Mouse (Mus musculus): Measurements from ENCODE around the gene Parp6. TPM values are rescaled to one million over a fixed set of nuclear protein-coding genes. Genes with fewer than 3 reads are reported as not detected.

Gene Parp6
- polyA plus RNA-seq, 1 experiment from 2014 or later = 153 TPM

- Histone ChIP-seq H3K27ac (no peak overlapping the region), H3K9ac (no peak overlapping the region), H3K36me3 (no peaks in the 10 kb centered on the region), H3K9me3 (no peaks in the 10 kb centered on the region), H3K27me3 (replicated peaks) (no peaks in the 10 kb centered on the region), H3K4me3 (no peak overlapping the region), H3K4me2 (replicated peaks) (no peak overlapping the region), H3K4me1 (no peaks in the 10 kb centered on the region)
- ATAC-seq (ENCODE audit: low FRiP score, low read depth) = no peak
- 87% methylated on average over 2 of the region's 2 CpGs for WGBS
Observed at GRCm38 (mm10) chr9:59610950-59611349, 6.1 kb upstream of the Parp6 start.

GRCm38 (mm10) chr9:59615797-59616196 is 1.3 kb upstream of the Parp6 start:
- Histone ChIP-seq H3K9me3 (no peaks in the 10 kb centered on the region), H3K4me1 (peaks cover 13% of the 10 kb centered on the region), H3K27ac (no peak overlapping the region), H3K27me3 (replicated peaks) (no peaks in the 10 kb centered on the region), H3K9ac (no peak overlapping the region), H3K36me3 (no peaks in the 10 kb centered on the region), H3K4me2 (replicated peaks) (no peak overlapping the region), H3K4me3 (no peak overlapping the region)
- 82% methylated on average over 2 of the region's 2 CpGs for WGBS
- ATAC-seq (ENCODE audit: low FRiP score, low read depth) = no peak

- peak overlapping the region; percentile 61 for H3K4me3 ChIP-seq
- WGBS = under 1% methylated on average over 58 of the region's 58 CpGs
Observed at GRCm38 (mm10) chr9:59617307-59617973, 356 bp downstream of the Parp6 start.

GRCm38 (mm10) chr9:59638372-59638771 is 21.3 kb downstream of the Parp6 start:
- Histone ChIP-seq H3K9ac (no peak overlapping the region), H3K4me1 (no peaks in the 10 kb centered on the region), H3K27me3 (replicated peaks) (no peaks in the 10 kb centered on the region), H3K4me3 (no peak overlapping the region), H3K4me2 (replicated peaks) (no peak overlapping the region), H3K9me3 (no peaks in the 10 kb centered on the region), H3K36me3 (peaks cover 74% of the 10 kb centered on the region), H3K27ac (no peak overlapping the region)
- WGBS = 100% methylated on average over 1 of the region's 1 CpGs
- no peak for ATAC-seq (ENCODE audit: low FRiP score, low read depth)

More at GRCm38 (mm10) chr9:59617307-59617973, 356 bp downstream of the Parp6 start:
- Histone ChIP-seq H3K36me3 (peaks cover 3% of the 10 kb centered on the region), H3K4me1 (peaks cover 13% of the 10 kb centered on the region), H3K9ac (peak overlapping the region; percentile 70), H3K27ac (peak overlapping the region; percentile 57), H3K27me3 (replicated peaks) (no peaks in the 10 kb centered on the region), H3K9me3 (no peaks in the 10 kb centered on the region), H3K4me2 (replicated peaks) (peak overlapping the region; percentile 68)
- ATAC-seq (ENCODE audit: low FRiP score, low read depth) = peak; percentile 91

GRCm38 (mm10) chr9:59639936-59640335 is 22.9 kb downstream of the Parp6 start:
- 94% methylated on average over 4 of the region's 4 CpGs for WGBS
- H3K4me3 ChIP-seq = no peak overlapping the region
- no peaks in the 10 kb centered on the region for H3K4me1 ChIP-seq
- ATAC-seq (ENCODE audit: low FRiP score, low read depth) = no peak
- H3K4me2 ChIP-seq (replicated peaks) = no peak overlapping the region
- H3K36me3 ChIP-seq = peaks cover 71% of the 10 kb centered on the region
- H3K9me3 ChIP-seq = no peaks in the 10 kb centered on the region
- no peak overlapping the region for H3K9ac ChIP-seq
- H3K27me3 ChIP-seq (replicated peaks) = no peaks in the 10 kb centered on the region
- no peak overlapping the region for H3K27ac ChIP-seq

GRCm38 (mm10) chr9:59641320-59641719 is 24.2 kb downstream of the Parp6 start:
- H3K4me3 ChIP-seq = no peak overlapping the region
- 76% methylated on average over 2 of the region's 2 CpGs for WGBS
- H3K27me3 ChIP-seq (replicated peaks) = no peaks in the 10 kb centered on the region

GRCm38 (mm10) chr9:59649911-59650310 is 32.8 kb downstream of the Parp6 start:
- H3K27ac ChIP-seq = no peak overlapping the region
- H3K4me2 ChIP-seq (replicated peaks) = no peak overlapping the region
- no peaks in the 10 kb centered on the region for H3K9me3 ChIP-seq
- H3K27me3 ChIP-seq (replicated peaks) = no peaks in the 10 kb centered on the region
- H3K9ac ChIP-seq = no peak overlapping the region
- H3K4me3 ChIP-seq = no peak overlapping the region
- WGBS = 98% methylated on average over 4 of the region's 4 CpGs
- peaks cover 43% of the 10 kb centered on the region for H3K36me3 ChIP-seq
- no peak for ATAC-seq (ENCODE audit: low FRiP score, low read depth)
- H3K4me1 ChIP-seq = no peaks in the 10 kb centered on the region

More at GRCm38 (mm10) chr9:59641320-59641719, 24.2 kb downstream of the Parp6 start:
- H3K9me3 ChIP-seq = no peaks in the 10 kb centered on the region
- no peaks in the 10 kb centered on the region for H3K4me1 ChIP-seq
- no peak for ATAC-seq (ENCODE audit: low FRiP score, low read depth)
- H3K9ac ChIP-seq = no peak overlapping the region
- no peak overlapping the region for H3K4me2 ChIP-seq (replicated peaks)
- peaks cover 57% of the 10 kb centered on the region for H3K36me3 ChIP-seq
- H3K27ac ChIP-seq = no peak overlapping the region

GRCm38 (mm10) chr9:59653371-59653770 is 36.3 kb downstream of the Parp6 start:
- H3K27ac ChIP-seq = no peak overlapping the region
- no peaks in the 10 kb centered on the region for H3K27me3 ChIP-seq (replicated peaks)
- H3K4me3 ChIP-seq = no peak overlapping the region
- no peak overlapping the region for H3K9ac ChIP-seq
- H3K9me3 ChIP-seq = no peaks in the 10 kb centered on the region
- no peak overlapping the region for H3K4me2 ChIP-seq (replicated peaks)
- H3K4me1 ChIP-seq = peaks cover 6% of the 10 kb centered on the region; the same call in 1 of the 2 replicates
- peaks cover 33% of the 10 kb centered on the region for H3K36me3 ChIP-seq
- 33% methylated on average over 3 of the region's 3 CpGs for WGBS
- ATAC-seq (ENCODE audit: low FRiP score, low read depth) = no peak

- Histone ChIP-seq H3K9me3 (no peaks in the 10 kb centered on the region), H3K4me2 (replicated peaks) (no peak overlapping the region), H3K27ac (no peak overlapping the region), H3K4me1 (peaks cover 15% of the 10 kb centered on the region), H3K4me3 (no peak overlapping the region), H3K9ac (no peak overlapping the region), H3K27me3 (replicated peaks) (no peaks in the 10 kb centered on the region), H3K36me3 (peaks cover 21% of the 10 kb centered on the region)
- no peak for ATAC-seq (ENCODE audit: low FRiP score, low read depth)
- 95% methylated on average over 2 of the region's 2 CpGs for WGBS
Observed at GRCm38 (mm10) chr9:59654450-59654983, 37.4 kb downstream of the Parp6 start.

GRCm38 (mm10) chr9:59655958-59656634 is 39.0 kb downstream of the Parp6 start, which contains the start of gene Pkm:
Gene Pkm (plus strand): TSS chr9:59656368.
- under 1% methylated on average over 46 of the region's 46 CpGs for WGBS
- peak within 1 kb of the TSS; percentile 80 for H3K4me2 ChIP-seq (replicated peaks)
- ATAC-seq (ENCODE audit: low FRiP score, low read depth) = peak; percentile 91
- no peaks in the 10 kb centered on the region for H3K27me3 ChIP-seq (replicated peaks)
- peak within 1 kb of the TSS; percentile 67 for H3K4me3 ChIP-seq
- peaks cover 15% of the 10 kb centered on the region for H3K36me3 ChIP-seq
- H3K4me1 ChIP-seq = peaks cover 31% of the 10 kb centered on the region
- no peaks in the 10 kb centered on the region for H3K9me3 ChIP-seq
- H3K27ac ChIP-seq = peak within 1 kb of the TSS; percentile 76
- H3K9ac ChIP-seq = peak within 1 kb of the TSS; percentile 72

GRCm38 (mm10) chr9:59656635-59657617 is 39.8 kb downstream of the Parp6 start:
- H3K4me2 ChIP-seq (replicated peaks) = peak overlapping the region; percentile 80
- no peaks in the 10 kb centered on the region for H3K27me3 ChIP-seq (replicated peaks)
- ATAC-seq (ENCODE audit: low FRiP score, low read depth) = peak; percentile 70
- WGBS = 1% methylated on average over 65 of the region's 65 CpGs
- H3K36me3 ChIP-seq = peaks cover 16% of the 10 kb centered on the region
- H3K9me3 ChIP-seq = no peaks in the 10 kb centered on the region
- H3K4me1 ChIP-seq = peaks cover 39% of the 10 kb centered on the region
- peak overlapping the region; percentile 72 for H3K9ac ChIP-seq
- H3K27ac ChIP-seq = peak overlapping the region; percentile 76
- H3K4me3 ChIP-seq = peak overlapping the region; percentile 67

Measured in neural tube, embryonic 12.5 days (tissue).